Mouse (Mus musculus) lung, embryonic 14.5 days (tissue): ENCODE results near the gene Trib3. TPM values are rescaled to one million over a fixed set of nuclear protein-coding genes. Genes with fewer than 3 reads are reported as not detected.

Experiments used
- ATAC-seq: fragments of 200-750 bp; cut with Nextera tagmentation; 2 replicates; pipeline ENCODE4 v1.8.0; 2017; ENCODE audit warnings: mild to moderate bottlenecking, moderate TSS enrichment, moderate library complexity; ENCODE audit not compliant: insufficient read depth
- DNase-seq: peaks from one replicate; pipeline ENCODE4 v3.0.0-alpha.2; 2015
- H3K27ac ChIP-seq: fragments of 300-500 bp; sonication (generic); 2 replicates; pipeline ENCODE4 v1.5.1; 2014; ENCODE audit warnings: low read depth, mild to moderate bottlenecking, moderate library complexity
- H3K27me3 ChIP-seq: fragments of 300-500 bp; sonication (generic); 2 replicates; pipeline ENCODE4 v1.6.1; 2014; ENCODE audit warnings: low read length, control low read depth; ENCODE audit not compliant: insufficient read depth
- H3K36me3 ChIP-seq: fragments of 300-500 bp; sonication (generic); 2 replicates; pipeline ENCODE4 v1.6.1; 2014; ENCODE audit warnings: control low read depth; ENCODE audit not compliant: insufficient read depth
- H3K4me1 ChIP-seq: fragments of 300-500 bp; sonication (generic); 2 replicates; pipeline ENCODE4 v1.6.1; 2014; ENCODE audit warnings: antibody characterized with exemption, control low read depth; ENCODE audit not compliant: insufficient read depth
- H3K4me2 ChIP-seq: fragments of 300-500 bp; sonication (generic); 2 replicates; pipeline ENCODE4 v1.6.1; 2014; ENCODE audit warnings: mild to moderate bottlenecking
- H3K4me3 ChIP-seq: fragments of 300-500 bp; sonication (generic); 2 replicates; pipeline ENCODE4 v1.5.1; 2014; ENCODE audit warnings: low read depth, low read length
- H3K9ac ChIP-seq: fragments of 300-500 bp; sonication (generic); 2 replicates; pipeline ENCODE4 v1.6.1; 2014
- H3K9me3 ChIP-seq: fragments of 300-500 bp; sonication (generic); 2 replicates; pipeline ENCODE4 v1.6.1; 2016; ENCODE audit warnings: low read depth, low read length, control low read depth
- CTCF ChIP-seq: IDR thresholded peaks from 2 replicates; pipeline ENCODE4 v1.5.1; 2016; ENCODE audit warnings: antibody characterized with exemption, low read depth
- WGBS: fragments of 180-500 bp; shearing (Covaris S2); extraction: QIAGEN DNeasy Blood & Tissue Kit; methylation state at CpG from one replicate; pipeline ENCODE4 v1.1.7; 2014; 5-methylcytosine and 5-hydroxymethylcytosine counted together
- polyA plus RNA-seq: library from polyadenylated mRNA; unstranded; fragments of >200 nt; fragmentation: Nextera tagmentation; extraction: Ambion mirVana; gene quantifications from 2 replicates; pipeline ENCODE4 v1.2.1, GENCODE M21; 2014

The Trib3 gene
- polyA plus RNA-seq, 1 experiment from 2014 or later, result 2.2 TPM

DNA sequence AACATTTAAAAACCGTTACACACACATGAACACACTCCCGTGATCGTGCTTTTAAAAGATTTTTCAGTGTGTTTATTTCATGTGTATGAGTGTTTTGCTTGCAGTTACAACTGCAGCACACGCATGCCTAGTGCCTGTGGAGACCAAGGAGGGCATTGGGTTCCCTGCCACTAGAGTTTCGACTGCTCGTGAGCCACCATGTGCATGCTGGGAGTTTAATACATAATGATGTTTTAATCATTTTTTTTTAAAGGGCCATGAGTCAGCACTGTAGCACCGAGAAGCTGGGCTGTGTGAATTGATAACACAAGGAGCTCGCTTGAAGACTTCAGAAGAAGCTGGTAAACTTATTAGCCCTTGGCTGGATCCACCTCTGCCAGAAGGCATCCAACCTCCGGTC is 29.7 kb upstream of the Trib3 start:
- no peak for TF ChIP-seq CTCF
- peaks cover 22% of the 10 kb centered on the region for H3K27me3 ChIP-seq
- H3K9me3 ChIP-seq, result no peaks in the 10 kb centered on the region
- H3K36me3 ChIP-seq, result no peaks in the 10 kb centered on the region
- ATAC-seq (no peak), DNase-seq (no peak)
- 73% methylated on average over 9 of the region's 9 CpGs for WGBS
- H3K9ac ChIP-seq, result no peak overlapping the region
- H3K4me2 ChIP-seq, result no peak overlapping the region
- H3K4me1 ChIP-seq, result 0 out of 2 replicates have a peak, but pooled peaks cover 5% of the 10 kb centered on the region
- H3K27ac ChIP-seq, result no peak overlapping the region
- no peak overlapping the region for H3K4me3 ChIP-seq

DNA sequence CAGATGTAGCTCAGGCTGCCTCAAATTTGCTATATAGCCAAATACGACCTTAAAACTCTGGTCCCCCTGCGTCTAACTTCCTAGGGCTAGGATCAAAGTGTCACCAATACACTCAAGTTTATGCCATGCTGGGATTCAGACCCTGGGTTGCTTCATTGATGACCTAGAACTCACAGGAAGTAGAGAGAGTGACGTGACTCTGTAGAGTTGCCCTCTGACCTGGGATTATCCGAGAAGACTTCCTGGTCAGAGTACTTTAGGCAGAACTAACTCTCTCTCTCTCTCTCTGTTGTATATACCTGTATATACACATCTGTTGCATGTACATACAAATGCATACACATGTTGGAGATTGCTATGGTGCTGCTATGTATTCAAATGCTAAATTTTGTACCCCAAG is 28.8 kb upstream of the Trib3 start:
- no peak for TF ChIP-seq CTCF
- WGBS, result 56% methylated on average over 4 of the region's 4 CpGs
- Histone ChIP-seq H3K27me3 (peaks cover 22% of the 10 kb centered on the region), H3K36me3 (no peaks in the 10 kb centered on the region), H3K4me2 (no peak overlapping the region), H3K27ac (no peak overlapping the region), H3K9ac (no peak overlapping the region), H3K4me1 (0 out of 2 replicates have a peak, but pooled peaks cover 5% of the 10 kb centered on the region), H3K9me3 (no peaks in the 10 kb centered on the region), H3K4me3 (no peak overlapping the region)
- ATAC-seq (no peak), DNase-seq (no peak)

DNA sequence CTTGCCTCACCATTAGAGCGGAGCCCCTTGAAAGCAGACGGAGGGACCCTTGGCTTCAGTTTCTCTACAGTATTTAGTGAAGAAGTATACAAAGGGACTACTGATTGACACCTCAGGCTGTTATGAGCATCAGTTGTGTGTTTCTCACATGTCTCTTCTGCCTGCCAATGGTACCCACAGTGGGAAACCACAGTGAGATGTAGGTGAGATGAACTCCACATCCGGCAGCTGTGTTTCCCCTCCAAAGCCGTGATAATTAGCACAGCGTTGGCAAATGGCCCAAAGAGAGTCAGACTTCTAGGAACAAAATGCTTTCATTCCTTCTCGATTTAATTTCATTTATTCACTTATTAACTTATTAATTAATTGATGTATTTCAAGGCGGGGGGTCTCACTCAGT is 28.3 kb upstream of the Trib3 start:
- Histone ChIP-seq H3K36me3 (no peaks in the 10 kb centered on the region), H3K27me3 (peaks cover 22% of the 10 kb centered on the region), H3K9me3 (no peaks in the 10 kb centered on the region), H3K9ac (no peak overlapping the region), H3K4me1 (0 out of 2 replicates have a peak, but pooled peaks cover 5% of the 10 kb centered on the region), H3K4me3 (no peak overlapping the region), H3K27ac (no peak overlapping the region), H3K4me2 (no peak overlapping the region)
- DNase-seq (no peak), ATAC-seq (no peak)
- TF ChIP-seq CTCF, result no peak
- 80% methylated on average over 7 of the region's 7 CpGs for WGBS

DNA sequence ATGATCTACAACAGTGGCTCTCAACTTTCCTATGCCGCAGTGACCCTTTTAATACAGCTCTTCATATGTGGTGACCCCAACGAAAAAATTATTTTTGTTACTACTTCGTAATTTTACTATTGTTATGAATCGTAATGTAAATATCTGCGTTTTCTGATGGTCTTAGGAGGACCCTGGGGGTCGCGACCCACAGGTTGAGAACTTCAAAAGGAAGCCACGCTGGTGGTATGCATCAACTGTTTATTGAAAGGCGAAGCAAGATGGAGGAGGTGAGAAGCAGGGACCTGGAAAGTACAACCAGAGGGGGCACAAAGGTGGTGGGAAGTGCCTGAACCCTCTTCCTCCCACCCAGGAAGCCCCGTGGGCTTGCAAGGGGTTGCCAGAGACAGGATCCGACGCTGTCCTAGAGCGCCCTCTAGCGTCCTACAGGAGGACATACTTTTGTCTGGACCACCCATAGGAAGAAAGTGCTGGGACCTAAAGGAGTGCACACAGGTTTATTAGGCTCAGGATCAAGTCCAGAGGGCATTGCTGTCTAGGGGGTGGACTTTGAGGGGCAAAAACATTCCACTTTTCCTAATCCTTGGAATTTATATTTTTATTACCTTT is 24.8 kb upstream of the Trib3 start:
- peak; percentile 94 for TF ChIP-seq CTCF
- H3K36me3 ChIP-seq, result no peaks in the 10 kb centered on the region
- no peaks in the 10 kb centered on the region for H3K9me3 ChIP-seq
- H3K4me1 ChIP-seq, result 0 out of 2 replicates have a peak, but pooled peaks cover 2% of the 10 kb centered on the region
- H3K27me3 ChIP-seq, result no peaks in the 10 kb centered on the region
- no peak overlapping the region for H3K27ac ChIP-seq
- H3K9ac ChIP-seq, result no peak overlapping the region
- ATAC-seq, result peak; percentile 55
- H3K4me3 ChIP-seq, result no peak overlapping the region
- WGBS, result 25% methylated on average over 14 of the region's 14 CpGs
- peak; percentile 84 for DNase-seq
- no peak overlapping the region for H3K4me2 ChIP-seq

DNA sequence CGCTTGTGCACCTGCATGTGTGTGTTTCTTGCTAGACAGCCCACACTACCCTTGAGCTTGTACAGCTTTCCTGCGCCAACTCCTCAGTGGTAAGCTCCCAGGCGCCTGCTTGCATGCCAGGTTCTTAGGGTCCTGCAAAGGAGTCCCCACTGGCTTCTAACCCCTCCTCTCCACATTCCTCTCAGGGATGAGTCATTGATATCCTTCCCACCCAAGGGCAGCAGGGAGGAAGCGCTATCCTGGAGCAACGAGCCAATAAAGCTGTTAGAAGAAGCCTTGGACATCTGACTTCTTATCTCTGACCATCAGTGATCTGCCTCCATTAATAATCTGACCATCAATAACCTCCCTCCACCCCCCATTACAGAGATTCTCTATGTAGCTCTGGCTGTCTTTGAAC is 24.1 kb upstream of the Trib3 start:
- Histone ChIP-seq H3K4me2 (no peak overlapping the region), H3K36me3 (no peaks in the 10 kb centered on the region), H3K4me1 (0 out of 2 replicates have a peak, but pooled peaks cover 4% of the 10 kb centered on the region), H3K27me3 (no peaks in the 10 kb centered on the region), H3K27ac (no peak overlapping the region), H3K9ac (no peak overlapping the region), H3K4me3 (no peak overlapping the region), H3K9me3 (no peaks in the 10 kb centered on the region)
- no peak for ATAC-seq
- no peak for DNase-seq
- no peak for TF ChIP-seq CTCF
- WGBS, result 63% methylated on average over 5 of the region's 5 CpGs

DNA sequence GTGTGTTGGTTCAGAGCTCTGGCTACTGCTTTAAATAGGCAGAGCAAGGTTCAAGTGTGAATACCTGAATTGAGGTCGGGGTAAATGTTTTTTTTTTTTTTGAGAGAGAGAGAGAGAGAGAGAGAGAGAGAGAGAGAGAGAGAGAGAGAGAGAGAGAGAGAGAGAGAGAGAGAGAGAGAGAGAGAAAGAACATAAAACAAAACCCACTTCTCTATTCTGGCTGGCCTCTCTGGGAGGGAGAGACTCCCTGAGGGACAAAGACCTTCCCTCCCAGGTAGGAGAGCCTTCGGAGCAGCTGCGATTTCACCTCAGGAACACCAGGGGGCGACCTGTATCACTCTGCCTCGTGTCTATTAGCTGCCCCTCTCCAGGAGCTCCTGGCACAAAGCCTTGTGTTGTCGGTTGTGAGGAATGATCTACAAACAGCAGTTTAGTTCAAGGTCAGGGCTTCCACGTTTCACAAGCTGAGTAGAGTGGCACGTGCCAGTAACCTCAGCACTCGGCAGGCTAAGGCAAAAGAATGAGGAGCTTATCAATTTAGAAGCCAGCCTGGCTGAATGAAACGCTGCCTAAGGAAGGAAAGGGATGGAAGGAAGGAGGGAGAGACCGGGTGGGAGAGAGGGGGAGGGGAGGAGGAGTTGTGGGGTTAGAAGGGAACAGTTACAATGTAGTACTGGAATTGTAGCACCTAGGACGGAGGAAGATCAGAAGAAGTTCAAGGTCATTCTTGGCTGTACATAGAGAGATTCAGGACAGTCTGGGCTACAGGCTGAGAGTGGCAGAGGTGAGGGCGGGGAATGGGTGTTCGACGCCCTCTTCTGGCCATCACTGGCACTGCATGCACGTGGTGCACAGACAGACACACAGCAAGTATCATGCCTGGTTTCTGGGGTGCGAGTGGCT is 19.7 kb upstream of the Trib3 start:
- 0 out of 2 replicates have a peak, but pooled peaks cover 4% of the 10 kb centered on the region for H3K4me1 ChIP-seq
- H3K4me2 ChIP-seq, result peak overlapping the region; percentile 45
- TF ChIP-seq CTCF, result peak; percentile 84
- no peaks in the 10 kb centered on the region for H3K27me3 ChIP-seq
- H3K4me3 ChIP-seq, result peak overlapping the region; percentile 6; the same call in 1 of the 2 replicates
- DNase-seq (peak; percentile 93), ATAC-seq (peak; percentile 78)
- no peak overlapping the region for H3K9ac ChIP-seq
- H3K27ac ChIP-seq, result no peak overlapping the region
- WGBS, result 9% methylated on average over 17 of the region's 17 CpGs
- H3K36me3 ChIP-seq, result no peaks in the 10 kb centered on the region
- no peaks in the 10 kb centered on the region for H3K9me3 ChIP-seq

- H3K27ac ChIP-seq, result no peak overlapping the region
- no peak for ATAC-seq
- no peak overlapping the region for H3K4me3 ChIP-seq
- no peak for TF ChIP-seq CTCF
- H3K9ac ChIP-seq, result no peak overlapping the region
- no peaks in the 10 kb centered on the region for H3K36me3 ChIP-seq
- DNase-seq, result no peak
- 0 out of 2 replicates have a peak, but pooled peaks cover 4% of the 10 kb centered on the region for H3K4me1 ChIP-seq
- H3K4me2 ChIP-seq, result no peak overlapping the region
- H3K27me3 ChIP-seq, result no peaks in the 10 kb centered on the region
- H3K9me3 ChIP-seq, result no peaks in the 10 kb centered on the region
- WGBS, result 87% methylated on average over 8 of the region's 8 CpGs
These were observed 17.4 kb upstream of the Trib3 start for GRCm38 (mm10) chr2:152361193-152361592.
